Mouse (Mus musculus) limb, embryonic 14.5 days (tissue): ENCODE data around the gene Dnah17. TPM values are rescaled to one million over a fixed set of nuclear protein-coding genes. Genes with fewer than 3 reads are reported as not detected.

Experiments
- ATAC-seq: fragments of 200-750 bp; cut with Nextera tagmentation; 2 replicates; pipeline ENCODE4 v1.8.0; 2017; ENCODE audit warnings: low read depth, moderate number of reproducible peaks, moderate TSS enrichment; ENCODE audit not compliant: low FRiP score
- DNase-seq: peaks from one replicate; pipeline ENCODE4 v3.0.0-alpha.2; 2015; ENCODE audit warnings: low spot score
- H3K27ac ChIP-seq: fragments of 300-500 bp; sonication (generic); replicated peaks from 2 replicates; pipeline ENCODE4 v1.5.1; 2014; ENCODE audit warnings: low read depth, mild to moderate bottlenecking, low read length, moderate library complexity, mixed read lengths
- H3K27me3 ChIP-seq: fragments of 300-500 bp; sonication (generic); 2 replicates; pipeline ENCODE4 v1.6.1; 2014; ENCODE audit warnings: low read length, mixed read lengths; ENCODE audit not compliant: control insufficient read depth, insufficient read depth
- H3K36me3 ChIP-seq: fragments of 300-500 bp; sonication (generic); 2 replicates; pipeline ENCODE4 v1.6.1; 2014; ENCODE audit warnings: mild to moderate bottlenecking, low read length, moderate library complexity, mixed read lengths; ENCODE audit not compliant: control insufficient read depth, insufficient read depth
- H3K4me1 ChIP-seq: fragments of 300-500 bp; sonication (generic); 2 replicates; pipeline ENCODE4 v1.6.1; 2014; ENCODE audit warnings: antibody characterized with exemption, low read length, mixed read lengths; ENCODE audit not compliant: control insufficient read depth, insufficient read depth
- H3K4me2 ChIP-seq: fragments of 300-500 bp; sonication (generic); replicated peaks from 2 replicates; pipeline ENCODE4 v1.6.1; 2014; ENCODE audit warnings: low read depth, mild to moderate bottlenecking, low read length, moderate library complexity; ENCODE audit not compliant: severe bottlenecking
- H3K4me3 ChIP-seq: fragments of 300-500 bp; sonication (generic); replicated peaks from 2 replicates; pipeline ENCODE4 v1.5.1; 2014; ENCODE audit warnings: low read length
- H3K9ac ChIP-seq: fragments of 300-500 bp; sonication (generic); 2 replicates; pipeline ENCODE4 v1.6.1; 2014; ENCODE audit warnings: mild to moderate bottlenecking, low read depth, low read length, moderate library complexity; ENCODE audit not compliant: severe bottlenecking
- H3K9me3 ChIP-seq: fragments of 300-500 bp; sonication (generic); 2 replicates; pipeline ENCODE4 v1.6.1; 2016; ENCODE audit warnings: low read length; ENCODE audit not compliant: control insufficient read depth
- POLR2A ChIP-seq: fragments of 200-500 bp; IDR thresholded peaks from 2 replicates; pipeline ENCODE4 v1.8.0; 2012; ENCODE audit warnings: inconsistent platforms, mild to moderate bottlenecking, moderate library complexity, borderline replicate concordance; ENCODE audit not compliant: insufficient read depth, insufficient read length; ENCODE audit errors: extremely low read depth
- WGBS: fragments of 180-500 bp; shearing (Covaris S2); extraction: QIAGEN DNeasy Blood & Tissue Kit; methylation state at CpG from one replicate; pipeline ENCODE4 v1.1.7; 2014; 5-methylcytosine and 5-hydroxymethylcytosine counted together
- polyA plus RNA-seq, 2 experiments: library from polyadenylated mRNA; depleted of rRNA in 1 of 2; stranded (reverse) in 1 of 2; unstranded in 1 of 2; fragments of >200 nt; fragmentation: Nextera tagmentation in 1 of 2; extraction: Ambion mirVana in 1 of 2; gene quantifications; 2 replicates each; pipeline versions ENCODE4 v1.2.1 to v1.2.3; 2012 to 2014

Dnah17 gene
- polyA plus RNA-seq, 2 experiments: 0.10 to 0.11 TPM

- TF ChIP-seq POLR2A: 0 out of 2 replicates have a peak, but pooled peaks have one; percentile 19
- Histone ChIP-seq H3K4me2 (peak within 1 kb of the TSS; percentile 88), H3K9me3 (no peaks in the 10 kb centered on the region), H3K4me1 (peaks cover 11% of the 10 kb centered on the region), H3K27ac (peak within 1 kb of the TSS; percentile 41), H3K4me3 (peak within 1 kb of the TSS; percentile 99), H3K27me3 (no peaks in the 10 kb centered on the region), H3K9ac (peak within 1 kb of the TSS; percentile 84), H3K36me3 (no peaks in the 10 kb centered on the region)
- peak; percentile 88 for ATAC-seq
- DNase-seq: peak; percentile 90
- WGBS: 6% methylated on average over 43 of the region's 51 CpGs
Observed at GRCm38 (mm10) chr11:117986126-117987031, 144.1 kb downstream of the Dnah17 start, which contains the start of gene Pgs1. Gene Pgs1 (plus strand): TSS chr11:117986292.

GRCm38 (mm10) chr11:117983770-117984169, 146.7 kb downstream of the Dnah17 start:
- Histone ChIP-seq H3K9ac (no peak overlapping the region), H3K4me1 (peaks cover 11% of the 10 kb centered on the region), H3K36me3 (no peaks in the 10 kb centered on the region), H3K4me3 (no peak overlapping the region), H3K27ac (no peak overlapping the region), H3K4me2 (no peak overlapping the region), H3K27me3 (no peaks in the 10 kb centered on the region), H3K9me3 (no peaks in the 10 kb centered on the region)
- 66% methylated on average over 7 of the region's 7 CpGs for WGBS
- no peak for TF ChIP-seq POLR2A
- DNase-seq (no peak), ATAC-seq (no peak)

- no peak for TF ChIP-seq POLR2A
- ATAC-seq (no peak), DNase-seq (no peak)
- no peak overlapping the region for H3K9ac ChIP-seq
- H3K4me2 ChIP-seq: no peak overlapping the region
- no peak overlapping the region for H3K4me3 ChIP-seq
- peaks cover 2% of the 10 kb centered on the region for H3K4me1 ChIP-seq
- no peaks in the 10 kb centered on the region for H3K27me3 ChIP-seq
- no peaks in the 10 kb centered on the region for H3K9me3 ChIP-seq
- whole genome bisulfite sequencing: 62% methylated on average over 5 of the region's 5 CpGs
- no peak overlapping the region for H3K27ac ChIP-seq
- no peaks in the 10 kb centered on the region for H3K36me3 ChIP-seq
Observed at GRCm38 (mm10) chr11:117982426-117982825, 148.0 kb downstream of the Dnah17 start.

- ATAC-seq (no peak), DNase-seq (no peak)
- WGBS: 67% methylated on average over 7 of the region's 7 CpGs
- no peak overlapping the region for H3K9ac ChIP-seq
- peaks cover 21% of the 10 kb centered on the region for H3K4me1 ChIP-seq
- no peaks in the 10 kb centered on the region for H3K36me3 ChIP-seq
- H3K4me2 ChIP-seq: no peak overlapping the region
- no peaks in the 10 kb centered on the region for H3K9me3 ChIP-seq
- H3K27ac ChIP-seq: no peak overlapping the region
- H3K4me3 ChIP-seq: no peak overlapping the region
- H3K27me3 ChIP-seq: no peaks in the 10 kb centered on the region
- no peak for TF ChIP-seq POLR2A
Observed at GRCm38 (mm10) chr11:117979388-117979787, 151.0 kb downstream of the Dnah17 start.

GRCm38 (mm10) chr11:117977694-117978360, 152.6 kb downstream of the Dnah17 start:
- 54% methylated on average over 4 of the region's 5 CpGs for WGBS
- no peak for DNase-seq
- no peaks in the 10 kb centered on the region for H3K9me3 ChIP-seq
- H3K27ac ChIP-seq: no peak overlapping the region
- no peak overlapping the region for H3K4me3 ChIP-seq
- no peaks in the 10 kb centered on the region for H3K36me3 ChIP-seq
- H3K9ac ChIP-seq: no peak overlapping the region
- peaks cover 21% of the 10 kb centered on the region for H3K4me1 ChIP-seq
- TF ChIP-seq POLR2A: no peak
- no peaks in the 10 kb centered on the region for H3K27me3 ChIP-seq
- no peak overlapping the region for H3K4me2 ChIP-seq
- ATAC-seq: no peak
